Mouse (Mus musculus): Measurements from ENCODE around the gene Olfr611. TPM values are rescaled to one million over a fixed set of nuclear protein-coding genes. Genes with fewer than 3 reads are reported as not detected.

Gene Olfr611
- polyA plus RNA-seq, 1 experiment from 2014 or later, result not detected

Other genes starting within 250 kb of the Olfr611 start
- gene Olfr596, start 215.2 kb downstream of the Olfr611 start, polyA plus RNA-seq (2015; fragmentation: Nextera tagmentation; extraction: Ambion mirVana), result not detected in 2 replicates
- not detected in 2 replicates for gene Olfr597, start 204.5 kb downstream of the Olfr611 start, polyA plus RNA-seq (2015; fragmentation: Nextera tagmentation; extraction: Ambion mirVana)
- not detected in 2 replicates for gene Olfr598, start 197.3 kb downstream of the Olfr611 start, polyA plus RNA-seq (2015; fragmentation: Nextera tagmentation; extraction: Ambion mirVana)
- gene Olfr599, start 184.9 kb downstream of the Olfr611 start, polyA plus RNA-seq (2015; fragmentation: Nextera tagmentation; extraction: Ambion mirVana), result not detected in 2 replicates
- gene Olfr600, start 171.2 kb downstream of the Olfr611 start, polyA plus RNA-seq (2015; fragmentation: Nextera tagmentation; extraction: Ambion mirVana), result not detected in 2 replicates
- not detected in 2 replicates for gene Olfr601, start 158.2 kb downstream of the Olfr611 start, polyA plus RNA-seq (2015; fragmentation: Nextera tagmentation; extraction: Ambion mirVana)
- gene Olfr603, start 134.7 kb downstream of the Olfr611 start, polyA plus RNA-seq (2015; fragmentation: Nextera tagmentation; extraction: Ambion mirVana), result not detected in 2 replicates
- not detected in 2 replicates for gene Usp17lc, start 105.8 kb downstream of the Olfr611 start, polyA plus RNA-seq (2015; fragmentation: Nextera tagmentation; extraction: Ambion mirVana)
- not detected in 2 replicates for gene Olfr605, start 75.4 kb downstream of the Olfr611 start, polyA plus RNA-seq (2015; fragmentation: Nextera tagmentation; extraction: Ambion mirVana)
- not detected in 2 replicates for gene Olfr606, start 71.8 kb downstream of the Olfr611 start, polyA plus RNA-seq (2015; fragmentation: Nextera tagmentation; extraction: Ambion mirVana)
- gene Olfr607, start 56.7 kb downstream of the Olfr611 start, polyA plus RNA-seq (2015; fragmentation: Nextera tagmentation; extraction: Ambion mirVana), result not detected in 2 replicates
- not detected in 2 replicates for gene Olfr608, start 51.0 kb downstream of the Olfr611 start, polyA plus RNA-seq (2015; fragmentation: Nextera tagmentation; extraction: Ambion mirVana)
- not detected in 2 replicates for gene Olfr609, start 22.8 kb downstream of the Olfr611 start, polyA plus RNA-seq (2015; fragmentation: Nextera tagmentation; extraction: Ambion mirVana)
- gene Olfr610, start 8.7 kb downstream of the Olfr611 start, polyA plus RNA-seq (2015; fragmentation: Nextera tagmentation; extraction: Ambion mirVana), result not detected in 2 replicates
- gene Olfr612, start 21.9 kb upstream of the Olfr611 start, polyA plus RNA-seq (2015; fragmentation: Nextera tagmentation; extraction: Ambion mirVana), result not detected in 2 replicates
- not detected in 2 replicates for gene Olfr613, start 27.2 kb upstream of the Olfr611 start, polyA plus RNA-seq (2015; fragmentation: Nextera tagmentation; extraction: Ambion mirVana)
- not detected in 2 replicates for gene Olfr615, start 35.2 kb upstream of the Olfr611 start, polyA plus RNA-seq (2015; fragmentation: Nextera tagmentation; extraction: Ambion mirVana)
- gene Olfr616, start 48.3 kb upstream of the Olfr611 start, polyA plus RNA-seq (2015; fragmentation: Nextera tagmentation; extraction: Ambion mirVana), result not detected in 2 replicates
- not detected in 2 replicates for gene Olfr617, start 52.2 kb upstream of the Olfr611 start, polyA plus RNA-seq (2015; fragmentation: Nextera tagmentation; extraction: Ambion mirVana)
- not detected in 2 replicates for gene Olfr618, start 69.3 kb upstream of the Olfr611 start, polyA plus RNA-seq (2015; fragmentation: Nextera tagmentation; extraction: Ambion mirVana)
- not detected in 2 replicates for gene Olfr619, start 79.7 kb upstream of the Olfr611 start, polyA plus RNA-seq (2015; fragmentation: Nextera tagmentation; extraction: Ambion mirVana)
- not detected in 2 replicates for gene Olfr620, start 91.7 kb upstream of the Olfr611 start, polyA plus RNA-seq (2015; fragmentation: Nextera tagmentation; extraction: Ambion mirVana)
- gene Olfr622, start 121.9 kb upstream of the Olfr611 start, polyA plus RNA-seq (2015; fragmentation: Nextera tagmentation; extraction: Ambion mirVana), result not detected in 2 replicates
- gene Olfr623, start 142.9 kb upstream of the Olfr611 start, polyA plus RNA-seq (2015; fragmentation: Nextera tagmentation; extraction: Ambion mirVana), result not detected in 2 replicates
- not detected in 2 replicates for gene Olfr624, start 150.3 kb upstream of the Olfr611 start, polyA plus RNA-seq (2015; fragmentation: Nextera tagmentation; extraction: Ambion mirVana)
- gene Olfr625-ps1, start 161.9 kb upstream of the Olfr611 start, polyA plus RNA-seq (2015; fragmentation: Nextera tagmentation; extraction: Ambion mirVana), result not detected in 2 replicates
- not detected in 2 replicates for gene Olfr243, start 193.8 kb upstream of the Olfr611 start, polyA plus RNA-seq (2015; fragmentation: Nextera tagmentation; extraction: Ambion mirVana)
- gene Olfr628, start 209.5 kb upstream of the Olfr611 start, polyA plus RNA-seq (2015; fragmentation: Nextera tagmentation; extraction: Ambion mirVana), result not detected in 2 replicates
- gene Olfr629, start 224.1 kb upstream of the Olfr611 start, polyA plus RNA-seq (2015; fragmentation: Nextera tagmentation; extraction: Ambion mirVana), result not detected in 2 replicates
- not detected in 2 replicates for gene Olfr630, start 236.5 kb upstream of the Olfr611 start, polyA plus RNA-seq (2015; fragmentation: Nextera tagmentation; extraction: Ambion mirVana)

All from forebrain, embryonic 16.5 days (tissue).